Mouse (Mus musculus) myocyte (in vitro differentiated cells): ENCODE results near the gene Sema5a. TPM values are rescaled to one million over a fixed set of nuclear protein-coding genes. Genes with fewer than 3 reads are reported as not detected.

Source experiments
- H3K27me3 ChIP-seq: one replicate; pipeline ENCODE4 v1.6.1; 2011; ENCODE audit not compliant: control insufficient read depth, insufficient read depth, insufficient read length
- H3K36me3 ChIP-seq: one replicate; pipeline ENCODE4 v1.6.1; 2011; ENCODE audit not compliant: control insufficient read depth, insufficient read depth
- H3K4me2 ChIP-seq: one replicate; pipeline ENCODE4 v1.6.1; 2011; ENCODE audit warnings: low read depth, control low read depth
- H3K4me3 ChIP-seq: one replicate; pipeline ENCODE4 v1.5.1; 2011; ENCODE audit warnings: mild to moderate bottlenecking, control low read depth, moderate library complexity
- H3K79me2 ChIP-seq: one replicate; pipeline ENCODE4 v1.6.1; 2011; ENCODE audit not compliant: control insufficient read depth, insufficient read depth
- H3ac ChIP-seq: one replicate; pipeline ENCODE4 v1.6.1; 2011; ENCODE audit not compliant: control insufficient read depth, insufficient read length
- CEBPB ChIP-seq: IDR thresholded peaks from 2 replicates; pipeline ENCODE4 v1.6.1; 2011; ENCODE audit warnings: mild to moderate bottlenecking, moderate library complexity; ENCODE audit not compliant: poor library complexity, insufficient read depth, severe bottlenecking
- E2F4 ChIP-seq: IDR thresholded peaks from one replicate; pipeline ENCODE4 v1.6.1; 2011; ENCODE audit warnings: mild to moderate bottlenecking, control low read depth, moderate library complexity; ENCODE audit not compliant: insufficient read depth
- MAX ChIP-seq: IDR thresholded peaks from one replicate; pipeline ENCODE4 v1.6.1; 2011; ENCODE audit warnings: low read depth, mild to moderate bottlenecking, control low read depth
- MYOD1 ChIP-seq, 3 experiments: IDR thresholded peaks; one replicate each; pipeline ENCODE4 v1.6.1; 2011; ENCODE audit warnings: control low read depth in 2 of 3, low read depth in 2 of 3, mild to moderate bottlenecking in 2 of 3, moderate library complexity in 1 of 3; ENCODE audit not compliant: insufficient read length in 2 of 3, control insufficient read depth in 1 of 3
- MYOG ChIP-seq, 3 experiments: IDR thresholded peaks; one replicate each; pipeline ENCODE4 v1.6.1; 2011; ENCODE audit warnings: control low read depth in 2 of 3, low read depth in 2 of 3, mild to moderate bottlenecking in 2 of 3; ENCODE audit not compliant: insufficient read length in 2 of 3, control insufficient read depth in 1 of 3, insufficient read depth in 1 of 3
- POLR2A ChIP-seq: IDR thresholded peaks from one replicate; pipeline ENCODE4 v1.6.1; 2011; ENCODE audit warnings: low read depth, mild to moderate bottlenecking, control low read depth, moderate library complexity; ENCODE audit not compliant: insufficient read length
- POLR2AphosphoS2 ChIP-seq: IDR thresholded peaks from one replicate; pipeline ENCODE4 v1.6.1; 2011; ENCODE audit warnings: low read depth, control low read depth; ENCODE audit not compliant: insufficient read length
- REST ChIP-seq: IDR thresholded peaks from one replicate; pipeline ENCODE4 v1.6.1; 2011; ENCODE audit warnings: mild to moderate bottlenecking, control low read depth, moderate library complexity; ENCODE audit not compliant: insufficient read depth, insufficient read length
- SRF ChIP-seq: IDR thresholded peaks from one replicate; pipeline ENCODE4 v1.6.1; 2011; ENCODE audit warnings: low read depth; ENCODE audit not compliant: control insufficient read depth, insufficient read length
- TCF12 ChIP-seq: IDR thresholded peaks from one replicate; pipeline ENCODE4 v1.6.1; 2011; ENCODE audit warnings: mild to moderate bottlenecking, control low read depth; ENCODE audit not compliant: poor library complexity, insufficient read depth, severe bottlenecking
- TCF3 ChIP-seq: IDR thresholded peaks from one replicate; pipeline ENCODE4 v1.6.1; 2011; ENCODE audit warnings: low read depth, control low read depth; ENCODE audit not compliant: insufficient read length
- USF1 ChIP-seq: IDR thresholded peaks from one replicate; pipeline ENCODE4 v1.6.1; 2011; ENCODE audit warnings: low read depth, mild to moderate bottlenecking, control low read depth, moderate library complexity
- polyA plus RNA-seq: library from polyadenylated mRNA; unstranded; fragments of >200 nt; fragmentation: generic; extraction: Trizol; gene quantifications from one replicate; pipeline ENCODE4 v1.2.1, GENCODE M21; 2012; ENCODE audit warnings: missing spikeins

The Sema5a gene
- polyA plus RNA-seq, 1 experiment: 7.1 TPM

DNA sequence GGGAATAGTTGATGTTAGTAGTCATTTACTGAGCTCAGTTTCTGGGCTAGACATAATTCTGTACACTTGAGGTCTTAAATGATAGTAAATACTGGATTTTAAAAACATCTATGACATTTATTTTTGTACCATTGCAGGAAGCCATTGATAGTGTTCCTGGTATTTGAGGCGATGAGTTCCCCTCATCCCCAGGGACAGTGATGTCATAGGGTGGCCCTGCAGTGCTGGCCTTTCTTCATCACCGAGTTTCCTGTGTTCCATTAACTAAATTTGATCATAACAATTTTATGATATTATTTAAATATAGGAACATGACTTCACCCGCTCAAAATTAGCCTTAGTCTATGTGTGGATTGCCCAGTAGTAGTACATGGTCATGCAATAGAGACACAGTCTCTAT, 41.7 kb downstream of the Sema5a start:
- Histone ChIP-seq H3K4me2 (no peak overlapping the region), H3K27me3 (no peaks in the 10 kb centered on the region), H3K36me3 (no peaks in the 10 kb centered on the region), H3ac (no peak overlapping the region), H3K79me2 (no peaks in the 10 kb centered on the region), H3K4me3 (no peak overlapping the region)
- TF ChIP-seq MYOD1 (IDR thresholded peaks at IDR 0.05; ENCODE audit: control insufficient read depth in 1 of 3, insufficient read length in 2 of 3, low read depth in 2 of 3) (no peak), MYOG (IDR thresholded peaks at IDR 0.05; ENCODE audit: control insufficient read depth in 1 of 3, insufficient read depth in 1 of 3, insufficient read length in 2 of 3, low read depth in 2 of 3) (no peak), REST (no peak), MAX (no peak), TCF3 (no peak), CEBPB (no peak), POLR2A (no peak)

DNA sequence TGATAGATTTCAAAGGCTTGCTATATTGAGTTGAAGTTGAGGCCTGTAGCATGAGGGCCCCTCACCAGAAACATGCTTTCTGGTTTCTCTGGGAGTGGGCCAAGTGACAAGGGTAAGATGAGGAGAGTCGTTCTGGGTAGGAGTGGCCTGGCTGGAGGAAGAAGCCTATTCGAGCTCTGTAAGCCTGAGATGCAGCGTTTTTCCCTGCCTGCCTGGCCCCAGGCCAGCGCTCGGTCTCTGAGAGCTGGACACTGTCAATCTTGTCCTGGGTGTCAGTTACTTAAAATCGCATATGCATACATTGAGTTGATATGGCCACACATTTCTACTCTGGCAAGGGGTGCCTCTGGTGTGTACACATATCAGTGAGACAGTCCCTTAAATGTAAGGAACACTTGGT, 43.9 kb downstream of the Sema5a start:
- no peaks in the 10 kb centered on the region for H3K27me3 ChIP-seq
- H3K4me2 ChIP-seq: peak overlapping the region; percentile 12
- no peak overlapping the region for H3ac ChIP-seq
- H3K4me3 ChIP-seq: no peak overlapping the region
- H3K79me2 ChIP-seq: no peaks in the 10 kb centered on the region
- H3K36me3 ChIP-seq: no peaks in the 10 kb centered on the region
- TF ChIP-seq MYOD1 (IDR thresholded peaks at IDR 0.05; ENCODE audit: control insufficient read depth in 1 of 3, insufficient read length in 2 of 3, low read depth in 2 of 3) (no peak), MYOG (IDR thresholded peaks at IDR 0.05; ENCODE audit: control insufficient read depth in 1 of 3, insufficient read depth in 1 of 3, insufficient read length in 2 of 3, low read depth in 2 of 3) (no peak), TCF3 (no peak), TCF12 (no peak), MAX (no peak), SRF (no peak), USF1 (no peak), POLR2A (no peak), CEBPB (no peak)

DNA sequence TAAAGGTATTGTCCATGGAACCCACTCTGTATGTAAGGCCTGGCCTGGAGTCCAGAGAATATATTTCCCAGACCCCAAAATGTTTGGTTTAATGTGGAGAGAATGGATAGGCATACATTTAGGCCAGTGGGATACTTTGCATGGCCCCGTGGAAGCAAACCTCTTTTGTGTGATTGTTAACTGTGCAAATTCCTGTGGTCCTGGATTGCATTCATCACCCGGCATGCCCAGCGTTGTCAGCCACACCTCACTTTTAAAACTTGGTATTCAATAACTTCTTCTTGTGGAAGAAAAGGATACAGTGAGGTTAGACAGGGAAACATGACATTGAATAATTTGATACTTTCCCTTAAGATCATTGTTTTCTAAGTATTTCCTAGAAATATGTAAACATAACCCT, 46.4 kb downstream of the Sema5a start:
- TF ChIP-seq MYOG (IDR thresholded peaks at IDR 0.05; ENCODE audit: control insufficient read depth in 1 of 3, insufficient read depth in 1 of 3, insufficient read length in 2 of 3, low read depth in 2 of 3): no peak
- no peak for TF ChIP-seq MYOD1 (IDR thresholded peaks at IDR 0.05; ENCODE audit: control insufficient read depth in 1 of 3, insufficient read length in 2 of 3, low read depth in 2 of 3)
- no peak for TF ChIP-seq POLR2AphosphoS2
- TF ChIP-seq TCF12: no peak
- TF ChIP-seq SRF: no peak
- TF ChIP-seq USF1: no peak
- TF ChIP-seq POLR2A: no peak
- H3K27me3 ChIP-seq: no peaks in the 10 kb centered on the region
- H3K79me2 ChIP-seq: no peaks in the 10 kb centered on the region
- H3K4me2 ChIP-seq: peak overlapping the region; percentile 33
- no peak overlapping the region for H3ac ChIP-seq
- no peaks in the 10 kb centered on the region for H3K36me3 ChIP-seq
- no peak overlapping the region for H3K4me3 ChIP-seq

DNA sequence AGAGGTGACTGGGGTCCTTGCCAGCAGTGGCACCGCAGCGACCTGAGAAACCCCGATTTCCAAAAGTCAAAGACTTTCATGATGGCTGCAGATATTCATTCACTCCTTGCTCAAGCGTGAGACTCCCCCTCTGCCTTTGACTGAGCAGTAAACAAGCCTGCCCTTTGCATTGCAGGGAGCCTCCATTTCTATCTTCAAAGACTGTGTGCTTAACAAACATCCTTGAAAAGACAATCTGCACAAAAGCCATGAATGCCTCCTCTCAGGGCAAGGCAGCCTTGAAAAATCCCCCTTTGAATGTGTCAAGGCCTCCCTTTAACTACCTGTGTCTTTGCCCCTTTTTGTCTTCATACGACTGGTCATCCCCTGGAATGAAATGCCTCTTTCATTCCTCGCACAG, 51.9 kb downstream of the Sema5a start:
- H3K36me3 ChIP-seq: no peaks in the 10 kb centered on the region
- no peak overlapping the region for H3K4me2 ChIP-seq
- no peaks in the 10 kb centered on the region for H3K27me3 ChIP-seq
- no peak overlapping the region for H3ac ChIP-seq
- H3K4me3 ChIP-seq: no peak overlapping the region
- TF ChIP-seq SRF (no peak), MAX (no peak), MYOG (IDR thresholded peaks at IDR 0.05; ENCODE audit: control insufficient read depth in 1 of 3, insufficient read depth in 1 of 3, insufficient read length in 2 of 3, low read depth in 2 of 3) (no peak)
- no peaks in the 10 kb centered on the region for H3K79me2 ChIP-seq

DNA sequence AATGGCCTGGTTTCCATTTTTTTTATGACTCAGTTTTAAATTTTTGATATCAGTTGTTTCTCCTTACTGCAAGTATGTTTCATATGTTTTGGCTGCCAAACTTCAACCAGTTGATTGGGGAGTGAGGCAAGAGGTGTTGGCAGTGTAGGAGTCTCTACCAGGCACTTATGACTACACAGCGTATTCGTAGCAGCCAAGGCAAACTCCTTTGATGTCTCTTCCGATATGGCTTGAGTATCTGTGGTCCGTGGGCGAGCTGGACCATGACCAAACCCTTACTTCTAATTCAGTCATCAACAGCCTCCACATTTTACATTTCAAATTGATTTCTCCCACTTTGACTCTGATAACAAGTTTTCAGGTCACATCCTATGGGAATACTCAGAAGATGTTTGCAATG, 52.7 kb downstream of the Sema5a start:
- no peak overlapping the region for H3ac ChIP-seq
- H3K4me2 ChIP-seq: no peak overlapping the region
- no peaks in the 10 kb centered on the region for H3K79me2 ChIP-seq
- no peaks in the 10 kb centered on the region for H3K27me3 ChIP-seq
- TF ChIP-seq USF1: no peak
- no peak for TF ChIP-seq MYOD1 (IDR thresholded peaks at IDR 0.05; ENCODE audit: control insufficient read depth in 1 of 3, insufficient read length in 2 of 3, low read depth in 2 of 3)
- H3K36me3 ChIP-seq: no peaks in the 10 kb centered on the region
- H3K4me3 ChIP-seq: no peak overlapping the region

DNA sequence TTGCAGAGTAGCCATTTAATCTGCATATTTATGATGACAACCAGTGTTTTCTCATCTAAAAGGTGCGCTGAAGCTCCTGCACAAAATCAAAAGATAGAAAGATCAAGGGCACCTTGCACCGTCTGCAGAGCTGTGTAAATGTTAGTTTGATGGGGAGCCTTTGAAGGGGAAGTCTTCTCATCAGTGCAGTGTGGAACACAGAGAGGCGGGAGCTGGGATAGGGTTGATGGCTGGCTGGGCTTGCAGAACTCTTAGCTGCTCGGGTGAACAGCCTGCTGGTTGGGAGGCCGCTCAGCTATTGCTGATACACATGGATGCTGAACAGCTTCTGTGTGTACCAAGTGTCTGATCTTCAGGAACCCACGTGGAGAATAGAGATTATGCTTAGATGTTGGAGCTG, 53.9 kb downstream of the Sema5a start:
- H3ac ChIP-seq: no peak overlapping the region
- H3K79me2 ChIP-seq: no peaks in the 10 kb centered on the region
- H3K27me3 ChIP-seq: no peaks in the 10 kb centered on the region
- H3K36me3 ChIP-seq: no peaks in the 10 kb centered on the region
- no peak overlapping the region for H3K4me2 ChIP-seq
- no peak overlapping the region for H3K4me3 ChIP-seq
- TF ChIP-seq POLR2AphosphoS2 (no peak), POLR2A (no peak), E2F4 (no peak), TCF3 (no peak), SRF (no peak), MYOG (IDR thresholded peaks at IDR 0.05; ENCODE audit: control insufficient read depth in 1 of 3, insufficient read depth in 1 of 3, insufficient read length in 2 of 3, low read depth in 2 of 3) (no peak), CEBPB (no peak), MYOD1 (IDR thresholded peaks at IDR 0.05; ENCODE audit: control insufficient read depth in 1 of 3, insufficient read length in 2 of 3, low read depth in 2 of 3) (no peak)
